Mouse (Mus musculus): ENCODE results near the gene Dlx2. TPM values are rescaled to one million over a fixed set of nuclear protein-coding genes. Genes with fewer than 3 reads are reported as not detected.
A peak's percentile ranks its signal among the peaks of the same experiment; 100 is the strongest.

Dlx2 gene
- total RNA-seq, 2 experiments from 2014 or later: not detected

- DNase-seq: no peak
These were observed 14.3 kb downstream of the Dlx2 start for GRCm38 (mm10) chr2:71531990-71532970.

GRCm38 (mm10) chr2:71531124-71531590, 15.4 kb downstream of the Dlx2 start:
- Histone ChIP-seq H3K27ac (no peak overlapping the region), H3K4me3 (no peak overlapping the region)
- intact Hi-C loops (cut with DNase I): no loop called here
- TF ChIP-seq CTCF (IDR thresholded peaks at IDR 0.05): no peak
- no peak for DNase-seq

More at GRCm38 (mm10) chr2:71531990-71532970, 14.3 kb downstream of the Dlx2 start:
- no peak overlapping the region for H3K27ac ChIP-seq
- TF ChIP-seq CTCF (IDR thresholded peaks at IDR 0.05): no peak
- intact Hi-C loops (cut with DNase I): no loop called here
- H3K4me3 ChIP-seq: no peak overlapping the region

- H3K4me3 ChIP-seq: peak overlapping the region; percentile 67
These were observed 16.0 kb downstream of the Dlx2 start for GRCm38 (mm10) chr2:71530391-71531123.

GRCm38 (mm10) chr2:71529511-71530351, 16.8 kb downstream of the Dlx2 start:
- intact Hi-C loops (cut with DNase I): no loop called here
- no peak overlapping the region for H3K27ac ChIP-seq
- peak overlapping the region; percentile 67 for H3K4me3 ChIP-seq
- no peak for TF ChIP-seq CTCF (IDR thresholded peaks at IDR 0.05)
- DNase-seq: peak; percentile 82

More at GRCm38 (mm10) chr2:71530391-71531123, 16.0 kb downstream of the Dlx2 start:
- intact Hi-C loops (cut with DNase I): no loop called here
- no peak overlapping the region for H3K27ac ChIP-seq
- DNase-seq: no peak
- TF ChIP-seq CTCF (IDR thresholded peaks at IDR 0.05): no peak

GRCm38 (mm10) chr2:71528714-71529510, 17.6 kb downstream of the Dlx2 start:
- Histone ChIP-seq H3K4me3 (peak overlapping the region; percentile 67), H3K27ac (no peak overlapping the region)
- no peak for TF ChIP-seq CTCF (IDR thresholded peaks at IDR 0.05)
- intact Hi-C loops (cut with DNase I): no loop called here
- no peak for DNase-seq

GRCm38 (mm10) chr2:71528014-71528713, 18.4 kb downstream of the Dlx2 start, which contains the start of gene Dlx1:
TSS of gene Dlx1 (plus strand) at chr2:71528113.
- no peak for DNase-seq
- TF ChIP-seq CTCF (IDR thresholded peaks at IDR 0.05): no peak
- no peak within 1 kb of the TSS for H3K27ac ChIP-seq
- intact Hi-C loops (cut with DNase I): no loop called here
- H3K4me3 ChIP-seq: peak within 1 kb of the TSS; percentile 67

GRCm38 (mm10) chr2:71527323-71528013, 19.1 kb downstream of the Dlx2 start:
- DNase-seq: no peak
- Histone ChIP-seq H3K4me3 (no peak overlapping the region), H3K27ac (no peak overlapping the region)
- intact Hi-C loops (cut with DNase I): no loop called here
- TF ChIP-seq CTCF (IDR thresholded peaks at IDR 0.05): no peak

GRCm38 (mm10) chr2:71526595-71527322, 19.8 kb downstream of the Dlx2 start:
- DNase-seq: no peak
- H3K4me3 ChIP-seq: no peak overlapping the region
- no peak overlapping the region for H3K27ac ChIP-seq
- no peak for TF ChIP-seq CTCF (IDR thresholded peaks at IDR 0.05)
- intact Hi-C loops (cut with DNase I): no loop called here

GRCm38 (mm10) chr2:71524763-71525162, 21.8 kb downstream of the Dlx2 start:
- no peak for DNase-seq
- TF ChIP-seq CTCF (IDR thresholded peaks at IDR 0.05): no peak
- Histone ChIP-seq H3K4me3 (no peak overlapping the region), H3K27ac (no peak overlapping the region)
- intact Hi-C loops (cut with DNase I): no loop called here

GRCm38 (mm10) chr2:71523431-71523830, 23.1 kb downstream of the Dlx2 start:
- Histone ChIP-seq H3K4me3 (no peak overlapping the region), H3K27ac (no peak overlapping the region)
- intact Hi-C loops (cut with DNase I): no loop called here
- TF ChIP-seq CTCF (IDR thresholded peaks at IDR 0.05): no peak
- DNase-seq: no peak
